Mouse (Mus musculus) inflammation-experienced regulatory T-cells (primary cell): ENCODE measurements around the gene Brpf3. TPM values are rescaled to one million over a fixed set of nuclear protein-coding genes. Genes with fewer than 3 reads are reported as not detected.

ENCODE experiments used
- polyA plus RNA-seq, 2 experiments: library from polyadenylated mRNA; unstranded; fragments of 100-300 nt; shearing (Covaris generic); gene quantifications; one replicate each; pipeline ENCODE4 v1.2.1; 2017

The Brpf3 gene
- polyA plus RNA-seq = 10 to 100 TPM in 1 of 2 experiments, 1 to 10 TPM in 1; 9.7 to 24.5 TPM

GRCm38 (mm10) chr17:28800671-28801412 lies at the start of gene Brpf3:
Gene Brpf3, plus strand, starts transcription at chr17:28801090.

GRCm38 (mm10) chr17:28769121-28769874 lies 31.6 kb upstream of the Brpf3 start, which contains the start of gene Mapk13:
Gene Mapk13, plus strand, starts transcription at chr17:28769297.

GRCm38 (mm10) chr17:28858205-28858604 lies 57.3 kb downstream of the Brpf3 start, which contains the start of gene Pnpla1:
Gene Pnpla1, plus strand, starts transcription at chr17:28858411.

Other genes with a start within 250 kb of the Brpf3 start
- not detected for gene Clps, start 240.3 kb upstream of the Brpf3 start, polyA plus RNA-seq
- gene Lhfpl5, start 225.4 kb upstream of the Brpf3 start, polyA plus RNA-seq = 1 to 10 TPM in 1 of 2 experiments, under 1 TPM in 1; 0.86 to 1.8 TPM
- gene Srpk1, start 178.4 kb upstream of the Brpf3 start, polyA plus RNA-seq = 100 to 1,000 TPM; 160 to 211 TPM
- 1 to 10 TPM in 1 of 2 experiments, under 1 TPM in 1; 0.27 to 1.2 TPM for gene Slc26a8, start 110.9 kb upstream of the Brpf3 start, polyA plus RNA-seq
- gene Mapk14, start 109.8 kb upstream of the Brpf3 start, polyA plus RNA-seq = 100 to 1,000 TPM in 1 of 2 experiments, 10 to 100 TPM in 1; 91.4 to 156 TPM
- 1 to 10 TPM; 8.7 to 8.9 TPM for gene AC170998.1, start 75.0 kb upstream of the Brpf3 start, polyA plus RNA-seq
- gene Mapk13, start 31.8 kb upstream of the Brpf3 start, polyA plus RNA-seq = under 1 TPM; 0.24 to 0.72 TPM
- gene Pnpla1, start 57.3 kb downstream of the Brpf3 start, polyA plus RNA-seq = under 1 TPM in 1 of 2 experiments, not detected in 1; 0.37 TPM
- 1 to 10 TPM in 1 of 2 experiments, under 1 TPM in 1; 0.70 to 2.8 TPM for gene 4930539E08Rik, start 114.2 kb downstream of the Brpf3 start, polyA plus RNA-seq
- gene Pxt1, start 142.8 kb downstream of the Brpf3 start, polyA plus RNA-seq = under 1 TPM in 1 of 2 experiments, not detected in 1; 0.29 TPM
- 10 to 100 TPM; 75.4 to 98.2 TPM for gene Kctd20, start 150.9 kb downstream of the Brpf3 start, polyA plus RNA-seq
- 100 to 1,000 TPM; 228 to 419 TPM for gene Stk38, start 206.9 kb downstream of the Brpf3 start, polyA plus RNA-seq
- 100 to 1,000 TPM; 444 to 537 TPM for gene Srsf3, start 231.5 kb downstream of the Brpf3 start, polyA plus RNA-seq